Mouse (Mus musculus) intestine, postnatal 0 days (tissue): ENCODE results near the gene Zbtb16. TPM values are rescaled to one million over a fixed set of nuclear protein-coding genes. Genes with fewer than 3 reads are reported as not detected.
A peak's percentile ranks its signal among the peaks of the same experiment; 100 is the strongest.

ENCODE experiments used
- ATAC-seq: fragments of 200-750 bp; cut with Nextera tagmentation; 2 replicates; pipeline ENCODE4 v1.8.0; 2017; ENCODE audit warnings: mild to moderate bottlenecking, moderate TSS enrichment, moderate library complexity
- H3K27ac ChIP-seq: fragments of 300-500 bp; sonication (generic); 2 replicates; pipeline ENCODE4 v1.5.1; 2014; ENCODE audit warnings: mild to moderate bottlenecking, low read depth, low read length, moderate library complexity
- H3K27me3 ChIP-seq: fragments of 300-500 bp; sonication (generic); replicated peaks from 2 replicates; pipeline ENCODE4 v1.6.1; 2014; ENCODE audit warnings: low read length, mixed read lengths; ENCODE audit not compliant: control insufficient read depth, insufficient read depth
- H3K36me3 ChIP-seq: fragments of 300-500 bp; sonication (generic); 2 replicates; pipeline ENCODE4 v1.6.1; 2014; ENCODE audit warnings: mild to moderate bottlenecking, moderate library complexity; ENCODE audit not compliant: control insufficient read depth, insufficient read depth
- H3K4me1 ChIP-seq: fragments of 300-500 bp; sonication (generic); replicated peaks from 2 replicates; pipeline ENCODE4 v1.6.1; 2014; ENCODE audit warnings: antibody characterized with exemption, low read length, mixed read lengths; ENCODE audit not compliant: control insufficient read depth, insufficient read depth
- H3K4me2 ChIP-seq: fragments of 300-500 bp; sonication (generic); replicated peaks from 2 replicates; pipeline ENCODE4 v1.6.1; 2014; ENCODE audit warnings: low read depth, mild to moderate bottlenecking, moderate library complexity
- H3K4me3 ChIP-seq: fragments of 300-500 bp; sonication (generic); 2 replicates; pipeline ENCODE4 v1.5.1; 2014; ENCODE audit warnings: low read depth, low read length
- H3K9ac ChIP-seq: fragments of 300-500 bp; sonication (generic); 2 replicates; pipeline ENCODE4 v1.6.1; 2014; ENCODE audit warnings: mild to moderate bottlenecking, low read depth, low read length
- H3K9me3 ChIP-seq: fragments of 300-500 bp; sonication (generic); 2 replicates; pipeline ENCODE4 v1.6.1; 2016; ENCODE audit warnings: mixed run types; ENCODE audit not compliant: control insufficient read depth
- CTCF ChIP-seq: sonication (generic); IDR thresholded peaks from 2 replicates; pipeline ENCODE4 v1.5.1; 2016; ENCODE audit warnings: low read depth, mild to moderate bottlenecking, control low read depth, antibody characterized with exemption, moderate library complexity
- WGBS: fragments of 180-500 bp; shearing (Covaris S2); extraction: QIAGEN DNeasy Blood & Tissue Kit; methylation state at CpG from one replicate; pipeline ENCODE4 v1.1.7; 2014; 5-methylcytosine and 5-hydroxymethylcytosine counted together
- polyA plus RNA-seq: library from polyadenylated mRNA; unstranded; fragments of >200 nt; fragmentation: Nextera tagmentation; extraction: Ambion mirVana; gene quantifications from 2 replicates; pipeline ENCODE4 v1.2.1, GENCODE M21; 2015

The Zbtb16 gene
- polyA plus RNA-seq, 1 experiment from 2014 or later = 0.91 TPM

GRCm38 (mm10) chr9:48837181-48837580 is 1.2 kb upstream of the Zbtb16 start:
- peaks cover 56% of the 10 kb centered on the region for H3K27me3 ChIP-seq
- H3K9me3 ChIP-seq = no peaks in the 10 kb centered on the region
- no peak overlapping the region for H3K27ac ChIP-seq
- peaks cover 7% of the 10 kb centered on the region; the same call in 1 of the 2 replicates for H3K36me3 ChIP-seq
- no peak for ATAC-seq
- 0 out of 2 replicates have a peak overlapping the region, but pooled peaks have one; percentile 22 for H3K9ac ChIP-seq
- H3K4me2 ChIP-seq = peak overlapping the region; percentile 90; the same call in 1 of the 2 replicates
- peak; percentile 55 for TF ChIP-seq CTCF
- WGBS = 31% methylated on average over 14 of the region's 14 CpGs
- H3K4me3 ChIP-seq = peak overlapping the region; percentile 71; the same call in 1 of the 2 replicates
- H3K4me1 ChIP-seq = no peaks in the 10 kb centered on the region

GRCm38 (mm10) chr9:48836566-48836930 is 526 bp upstream of the Zbtb16 start:
- no peak overlapping the region for H3K27ac ChIP-seq
- H3K9ac ChIP-seq = peak overlapping the region; percentile 22; the same call in 1 of the 2 replicates

GRCm38 (mm10) chr9:48834541-48835411 is 1.2 kb downstream of the Zbtb16 start:
- Histone ChIP-seq H3K27me3 (peaks cover 61% of the 10 kb centered on the region), H3K9me3 (no peaks in the 10 kb centered on the region), H3K4me3 (peak overlapping the region; percentile 71), H3K4me2 (peak overlapping the region; percentile 90), H3K36me3 (peaks cover 12% of the 10 kb centered on the region; the same call in 1 of the 2 replicates), H3K4me1 (no peaks in the 10 kb centered on the region), H3K9ac (peak overlapping the region; percentile 69), H3K27ac (no peak overlapping the region)
- no peak for ATAC-seq
- no peak for TF ChIP-seq CTCF
- 1% methylated on average over 62 of the region's 65 CpGs for WGBS

More at GRCm38 (mm10) chr9:48836566-48836930, 526 bp upstream of the Zbtb16 start:
- 6% methylated on average over 12 of the region's 12 CpGs for WGBS
- Histone ChIP-seq H3K27me3 (peaks cover 61% of the 10 kb centered on the region), H3K36me3 (peaks cover 11% of the 10 kb centered on the region; the same call in 1 of the 2 replicates), H3K9me3 (no peaks in the 10 kb centered on the region), H3K4me1 (no peaks in the 10 kb centered on the region), H3K4me2 (peak overlapping the region; percentile 90), H3K4me3 (peak overlapping the region; percentile 71)
- TF ChIP-seq CTCF = no peak
- peak; percentile 4; the same call in 1 of the 2 replicates for ATAC-seq

- no peaks in the 10 kb centered on the region for H3K9me3 ChIP-seq
- ATAC-seq = no peak
- H3K4me3 ChIP-seq = peak overlapping the region; percentile 71
- H3K36me3 ChIP-seq = peaks cover 12% of the 10 kb centered on the region; the same call in 1 of the 2 replicates
- 40% methylated on average over 4 of the region's 4 CpGs for WGBS
- H3K4me2 ChIP-seq = peak overlapping the region; percentile 90
- peaks cover 61% of the 10 kb centered on the region for H3K27me3 ChIP-seq
- peak overlapping the region; percentile 69; the same call in 1 of the 2 replicates for H3K9ac ChIP-seq
- H3K27ac ChIP-seq = no peak overlapping the region
- no peak for TF ChIP-seq CTCF
- no peaks in the 10 kb centered on the region for H3K4me1 ChIP-seq
Measured at GRCm38 (mm10) chr9:48834006-48834405, 2.0 kb downstream of the Zbtb16 start.

GRCm38 (mm10) chr9:48833493-48833892 is 2.5 kb downstream of the Zbtb16 start:
- peaks cover 12% of the 10 kb centered on the region; the same call in 1 of the 2 replicates for H3K36me3 ChIP-seq
- H3K4me1 ChIP-seq = no peaks in the 10 kb centered on the region
- no peak for ATAC-seq
- no peak overlapping the region for H3K4me3 ChIP-seq
- no peak overlapping the region for H3K27ac ChIP-seq
- peak overlapping the region; percentile 90 for H3K4me2 ChIP-seq
- no peaks in the 10 kb centered on the region for H3K9me3 ChIP-seq
- H3K27me3 ChIP-seq = peaks cover 61% of the 10 kb centered on the region
- no peak for TF ChIP-seq CTCF
- no peak overlapping the region for H3K9ac ChIP-seq
- WGBS = 94% methylated on average over 11 of the region's 11 CpGs

- no peak for TF ChIP-seq CTCF
- peaks cover 56% of the 10 kb centered on the region for H3K27me3 ChIP-seq
Measured at GRCm38 (mm10) chr9:48832473-48833100, 3.4 kb downstream of the Zbtb16 start.

More at GRCm38 (mm10) chr9:48832473-48833100, 3.4 kb downstream of the Zbtb16 start:
- Histone ChIP-seq H3K9ac (no peak overlapping the region), H3K4me2 (no peak overlapping the region), H3K4me3 (no peak overlapping the region), H3K4me1 (no peaks in the 10 kb centered on the region), H3K27ac (no peak overlapping the region), H3K9me3 (no peaks in the 10 kb centered on the region), H3K36me3 (peaks cover 12% of the 10 kb centered on the region; the same call in 1 of the 2 replicates)
- no peak for ATAC-seq
- 92% methylated on average over 20 of the region's 20 CpGs for WGBS
